Comparison of ENCODE assay signal across 24 mouse cellular contexts in genomic region chr9:42113316-42113715, GRCm38 (mm10). TPM values are rescaled to one million over a fixed set of nuclear protein-coding genes. Genes with fewer than 3 reads are reported as not detected.
DNase-seq lines count a peak whose midpoint lies in the region; ATAC-seq and TF ChIP-seq lines count a peak whose summit lies in the region.
"Had no signal": no experiment of that assay in that cellular context is flagged by ENCODE, and none has a peak within 500 bp of the region (broad histone marks: within the 10 kb centered on the region; RNA-seq: fewer than 3 reads in every experiment).

No protein-coding gene starts in this region.

- H3K4me3 ChIP-seq in gastrocnemius, adult 2 months = no peak overlapping the region
- no peak overlapping the region for H3K4me3 ChIP-seq in kidney, adult 2 months (ENCODE audit: insufficient read depth, low read depth, low read length)
- no peak overlapping the region for H3K4me3 ChIP-seq in hindbrain, embryonic 16.5 days (ENCODE audit: low read length)
- H3K4me3 ChIP-seq: embryonic facial prominence, embryonic 10.5 days; embryonic facial prominence, embryonic 12.5 days; forebrain, embryonic 13.5 days; forebrain, embryonic 15.5 days had no signal

- peaks cover 22% of the 10 kb centered on the region for H3K4me1 ChIP-seq in kidney, adult 2 months (ENCODE audit: control insufficient read depth, insufficient read depth, low read length)
- H3K4me1 ChIP-seq in hindbrain, embryonic 16.5 days (ENCODE audit: control insufficient read depth, insufficient read depth, low read depth, low read length) = peaks cover 19% of the 10 kb centered on the region

- H3K27ac ChIP-seq in gastrocnemius, adult 2 months = peak overlapping the region; percentile 94
- H3K27ac ChIP-seq in kidney, adult 2 months (ENCODE audit: insufficient read depth, low read depth, low read length) = 0 out of 2 replicates have a peak overlapping the region, but pooled peaks have one; percentile 2
- no peak overlapping the region for H3K27ac ChIP-seq in hindbrain, embryonic 16.5 days (ENCODE audit: low read depth, low read length)
- H3K27ac ChIP-seq: embryonic facial prominence, embryonic 10.5 days; embryonic facial prominence, embryonic 12.5 days; forebrain, embryonic 13.5 days; forebrain, embryonic 15.5 days had no signal

- TF ChIP-seq POLR2A in kidney, adult 2 months (IDR thresholded peaks at IDR 0.05; ENCODE audit: low read depth, low read length) = no peak

- H3K36me3 ChIP-seq in kidney, adult 2 months (ENCODE audit: control insufficient read depth, insufficient read depth, low read length) = no peaks in the 10 kb centered on the region
- no peaks in the 10 kb centered on the region for H3K36me3 ChIP-seq in hindbrain, embryonic 16.5 days (ENCODE audit: control insufficient read depth, insufficient read depth, low read length)
- H3K36me3 ChIP-seq: embryonic facial prominence, embryonic 10.5 days; embryonic facial prominence, embryonic 12.5 days; forebrain, embryonic 15.5 days; G1E had no signal

- H3K9ac ChIP-seq in hindbrain, embryonic 16.5 days (ENCODE audit: low read depth, low read length) = no peak overlapping the region
- H3K9ac ChIP-seq: embryonic facial prominence, embryonic 12.5 days; forebrain, embryonic 13.5 days; forebrain, embryonic 15.5 days; forebrain, postnatal 0 days had no signal

- 75% methylated on average over 5 of the region's 5 CpGs for WGBS in kidney, adult 2 months
- WGBS in hindbrain, embryonic 16.5 days = 88% methylated on average over 5 of the region's 5 CpGs

- no peak for DNase-seq in gastrocnemius, adult 2 months
- DNase-seq in gastrocnemius, postnatal 25 days = no peak
- DNase-seq in kidney, adult 2 months = no peak
- no peak for DNase-seq in kidney, postnatal 4 days
- peak; percentile 90 for DNase-seq in R1 (ENCODE audit: low read depth, low spot score)
- DNase-seq in cerebellum, adult 11 months = no peak
- DNase-seq: adrenal gland, adult 8-10 months; adrenal gland, postnatal 14 days; adrenal gland, postnatal 36 days; B cell, adult 2 months; cerebellum, adult 9-10 months; cerebellum, postnatal 10 days; cerebellum, postnatal 25 days; forebrain, postnatal 0 days had no signal

- no peak overlapping the region for H3K4me2 ChIP-seq in hindbrain, embryonic 16.5 days (ENCODE audit: low read length)
- H3K4me2 ChIP-seq: embryonic facial prominence, embryonic 12.5 days; forebrain, embryonic 13.5 days; forebrain, embryonic 15.5 days had no signal

- no peak for ATAC-seq in hindbrain, embryonic 16.5 days
- ATAC-seq: activated CD4-positive, CD25-positive, alpha-beta regulatory T cell, adult 4 months; CD4-positive, CD25-positive, alpha-beta regulatory T cell, adult 4 months; forebrain, embryonic 13.5 days; forebrain, embryonic 15.5 days; forebrain, postnatal 0 days; Patski had no signal

- intact Hi-C loops in gastrocnemius, adult 2 months (cut with DNase I) = no loop called here

- no peaks in the 10 kb centered on the region for H3K9me3 ChIP-seq in hindbrain, embryonic 16.5 days (ENCODE audit: control insufficient read depth, low read length)
- H3K9me3 ChIP-seq: embryonic facial prominence, embryonic 10.5 days; embryonic facial prominence, embryonic 12.5 days; forebrain, embryonic 13.5 days; forebrain, embryonic 15.5 days; G1E had no signal

- no peaks in the 10 kb centered on the region for H3K27me3 ChIP-seq in kidney, adult 2 months (replicated peaks; ENCODE audit: control insufficient read depth, insufficient read depth, low read length)
- H3K27me3 ChIP-seq in hindbrain, embryonic 16.5 days (replicated peaks; ENCODE audit: control insufficient read depth, insufficient read depth, low read length) = no peaks in the 10 kb centered on the region
- H3K27me3 ChIP-seq: CH12.LX; embryonic facial prominence, embryonic 12.5 days; forebrain, embryonic 13.5 days; forebrain, embryonic 15.5 days; Patski had no signal

- TF ChIP-seq CTCF in gastrocnemius, adult 2 months (IDR thresholded peaks at IDR 0.05) = no peak
- no peak for TF ChIP-seq CTCF in kidney, adult 2 months (conservative IDR thresholded peaks at IDR 0.05; ENCODE audit: insufficient read depth, insufficient read length, low read depth, low read length)

RNA-seq across cellular contexts. Expression of gene Sorl1, which starts 10.8 kb away (rescaled TPM):
- 10 to 100 TPM; 38.7 to 43.4 TPM for total RNA-seq in gastrocnemius, adult 2 months (2021)
- 10 to 100 TPM; 35.8 to 36.1 TPM for total RNA-seq in gastrocnemius, postnatal 25 days (2021)
- polyA plus RNA-seq in kidney, adult 2 months (2012; rRNA removed) = 58.1 and 80.7 TPM in 2 replicates
- 11.0 and 11.4 TPM in 2 replicates for polyA plus RNA-seq in hindbrain, embryonic 16.5 days (2015; fragmentation: Nextera tagmentation; extraction: Ambion mirVana)
